Mouse (Mus musculus): ENCODE results near the gene Vps8.

Gene Vps8

DNA sequence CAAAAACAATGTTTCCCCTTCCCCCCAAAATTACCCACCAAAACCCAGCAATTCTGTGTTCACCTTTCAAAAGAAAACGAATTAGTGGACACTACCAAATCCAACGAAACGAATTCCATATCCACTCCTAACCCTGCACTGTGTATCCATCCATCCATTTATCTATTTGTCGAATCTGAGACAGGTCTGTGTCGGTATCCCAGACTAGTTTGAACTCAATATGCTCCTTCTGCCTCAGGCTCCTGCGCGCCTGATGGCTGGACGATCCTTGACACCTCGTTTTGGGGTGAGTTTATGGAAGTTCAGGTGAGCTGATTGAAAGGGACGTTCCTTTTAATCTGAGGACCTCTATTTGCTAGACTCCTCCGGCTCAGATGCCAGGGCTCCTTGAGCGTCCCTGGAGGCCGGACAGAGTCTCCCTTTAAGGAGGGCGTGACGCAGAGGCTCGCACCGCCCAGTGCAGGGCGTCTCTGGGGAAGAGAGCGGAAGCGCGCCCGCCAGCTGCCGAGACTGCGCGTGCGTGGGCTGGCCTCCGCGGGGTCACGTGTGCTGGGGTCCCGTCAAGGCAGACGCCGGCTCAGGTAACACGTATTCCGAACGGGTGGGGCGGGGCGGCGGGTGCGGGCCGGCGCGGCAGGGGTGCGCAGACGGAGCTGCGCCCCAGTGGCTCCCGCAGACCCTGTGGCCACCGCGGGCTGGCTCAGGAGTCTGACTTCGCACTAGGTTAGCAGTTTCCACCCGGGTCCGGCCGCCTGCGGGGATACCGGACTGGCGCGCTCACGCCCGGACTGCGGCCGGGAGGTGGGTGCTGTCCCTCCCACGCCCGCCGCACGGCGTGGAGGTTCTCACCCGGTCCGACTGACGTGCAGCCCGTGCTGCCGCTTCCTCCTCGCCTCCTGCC lies at the start of gene Vps8:
Gene Vps8, plus strand, starts transcription at position 474 of the 901 bp plus-strand sequence.
- peak; percentile 97 for DNase-seq (ENCODE audit: low read depth)

- DNase-seq (ENCODE audit: low read depth), result peak; percentile 36
Measured at GRCm38 (mm10) chr16:21373316-21373960, 49.5 kb upstream of the Vps8 start.

DNA sequence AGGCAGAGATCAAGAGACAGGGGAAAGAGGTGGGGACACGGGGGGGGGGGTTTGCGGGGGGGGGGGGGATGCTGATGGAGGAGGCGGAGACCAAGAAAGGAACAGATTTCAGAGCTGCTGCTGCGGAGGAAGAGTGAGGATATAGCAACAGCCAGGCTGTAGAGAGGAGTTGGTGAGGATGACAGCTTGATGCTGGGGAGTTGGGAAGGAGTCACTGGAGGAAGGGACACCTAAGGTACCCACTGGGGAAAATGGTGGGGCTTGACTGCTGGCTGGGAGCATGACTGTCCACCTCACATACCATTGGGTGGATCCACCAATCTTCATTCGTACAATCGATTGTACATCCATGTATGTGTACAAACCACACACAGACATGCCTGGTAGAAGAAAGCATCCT lies 48.9 kb upstream of the Vps8 start:
- no peak for DNase-seq (ENCODE audit: low read depth)

DNA sequence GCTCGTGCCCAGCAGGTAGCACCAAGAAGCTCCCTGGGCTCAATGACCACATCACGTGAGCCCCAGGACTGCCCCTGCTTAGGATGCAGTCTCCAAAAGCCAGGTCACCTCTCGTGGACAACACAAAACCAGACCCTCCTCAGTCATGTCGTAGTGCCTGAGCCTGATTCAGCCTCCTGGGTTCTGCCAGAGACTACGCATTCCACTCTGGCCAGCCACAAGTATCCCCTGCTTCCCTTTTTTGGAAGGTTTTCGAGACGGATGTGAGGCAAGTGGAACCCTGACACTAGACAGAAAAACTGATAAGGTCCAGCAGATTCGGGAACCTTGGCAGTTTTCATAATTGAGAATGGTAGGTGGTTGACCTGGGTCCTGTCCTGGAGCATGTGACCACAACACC lies 47.8 kb upstream of the Vps8 start:
- DNase-seq (ENCODE audit: low read depth), result no peak

- peak; percentile 69 for DNase-seq (ENCODE audit: low read depth)
Measured at GRCm38 (mm10) chr16:21376316-21376715, 46.6 kb upstream of the Vps8 start.

GRCm38 (mm10) chr16:21376949-21377604 lies 45.8 kb upstream of the Vps8 start:
- DNase-seq (ENCODE audit: low read depth), result peak; percentile 50

DNA sequence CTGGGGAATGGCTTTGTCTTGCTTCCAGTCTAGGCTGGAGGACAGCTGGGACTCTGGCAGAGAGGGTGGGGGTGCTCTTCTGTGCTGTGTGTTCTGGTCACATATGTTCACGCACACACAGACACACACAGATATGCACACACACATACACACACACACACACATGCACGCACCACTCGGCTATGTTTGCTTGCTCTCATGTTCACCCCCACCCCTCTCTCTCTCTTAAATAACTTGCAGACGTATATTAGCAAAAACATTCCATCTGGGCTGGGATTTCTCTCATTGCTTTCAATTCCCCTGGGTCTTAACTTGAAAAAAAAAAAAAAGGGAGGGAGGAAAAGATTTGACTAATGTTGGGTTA lies 45.3 kb upstream of the Vps8 start:
- DNase-seq (ENCODE audit: low read depth), result peak; percentile 85

- DNase-seq (ENCODE audit: low read depth), result no peak
Measured at GRCm38 (mm10) chr16:21381469-21381868, 41.4 kb upstream of the Vps8 start.

GRCm38 (mm10) chr16:21382152-21382911 lies 40.6 kb upstream of the Vps8 start:
- no peak for DNase-seq (ENCODE audit: low read depth)

DNA sequence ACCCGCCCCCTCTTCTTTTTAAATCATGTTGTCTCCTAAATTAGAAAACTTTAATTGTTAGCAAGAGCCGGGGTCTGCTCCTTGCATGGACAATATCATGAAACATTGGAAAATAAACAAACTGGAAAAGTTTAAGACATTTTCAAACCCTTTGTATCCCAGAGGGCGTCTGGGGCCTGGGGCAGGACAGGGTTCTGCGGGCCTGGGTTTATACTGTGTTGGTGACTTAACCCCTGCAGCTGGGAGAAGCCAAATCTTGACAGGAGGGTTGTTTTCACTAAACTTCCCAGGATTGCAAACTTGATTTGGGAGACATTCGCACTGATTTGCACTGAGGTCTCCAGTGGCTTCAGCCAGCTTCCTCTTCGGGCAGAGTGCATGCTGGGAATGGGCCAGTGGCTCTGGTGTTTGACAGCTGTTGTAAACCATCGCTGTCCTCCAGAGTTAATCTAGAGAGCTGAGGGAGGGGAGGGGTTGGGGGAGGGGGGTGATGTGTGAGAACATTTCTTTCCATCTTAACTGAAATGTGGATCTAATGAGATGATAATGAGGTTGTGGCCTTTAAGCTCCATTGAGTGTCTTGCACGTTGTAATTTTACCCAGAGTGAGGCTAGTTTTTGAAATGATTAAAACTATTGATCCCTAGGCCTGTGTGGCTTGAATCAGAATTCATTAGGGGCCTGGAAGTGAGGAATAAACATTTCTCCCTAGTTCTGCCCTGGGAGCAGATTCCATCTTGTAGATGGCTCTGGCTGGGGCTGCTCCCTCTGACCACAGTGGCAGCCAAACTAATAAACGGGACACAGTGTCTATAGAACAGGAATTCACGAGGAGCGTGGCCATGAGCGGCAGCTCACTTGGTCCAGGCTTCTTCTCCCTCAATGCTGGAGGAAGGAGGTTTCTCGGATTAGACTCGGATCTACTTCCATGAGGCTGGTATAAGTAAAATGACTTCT lies 36.7 kb upstream of the Vps8 start:
- DNase-seq (ENCODE audit: low read depth), result no peak

GRCm38 (mm10) chr16:21389316-21389715 lies 33.6 kb upstream of the Vps8 start:
- DNase-seq (ENCODE audit: low read depth), result peak; percentile 69

- no peak for DNase-seq (ENCODE audit: low read depth)
Measured at GRCm38 (mm10) chr16:21390744-21391143, 32.2 kb upstream of the Vps8 start.

DNA sequence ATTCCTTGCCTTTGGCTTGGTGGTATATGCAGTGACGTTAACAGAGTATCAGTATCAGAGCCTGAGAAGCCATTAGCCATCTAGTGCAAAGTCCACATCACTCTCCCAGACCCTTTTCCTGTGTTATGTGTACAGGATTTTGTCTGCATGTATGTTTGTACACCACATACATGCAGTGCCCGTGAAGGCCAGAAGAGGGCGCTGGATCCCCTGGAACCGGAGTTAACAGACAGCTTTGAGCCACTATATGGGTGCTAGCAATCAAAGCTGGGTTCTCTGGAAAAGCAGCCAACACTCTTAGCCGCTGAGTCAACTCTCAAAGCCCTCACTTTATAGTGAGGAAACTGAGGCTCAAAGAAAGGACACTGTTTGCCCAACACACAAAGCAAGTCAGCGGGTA lies 30.8 kb upstream of the Vps8 start:
- peak; percentile 49 for DNase-seq (ENCODE audit: low read depth)

DNA sequence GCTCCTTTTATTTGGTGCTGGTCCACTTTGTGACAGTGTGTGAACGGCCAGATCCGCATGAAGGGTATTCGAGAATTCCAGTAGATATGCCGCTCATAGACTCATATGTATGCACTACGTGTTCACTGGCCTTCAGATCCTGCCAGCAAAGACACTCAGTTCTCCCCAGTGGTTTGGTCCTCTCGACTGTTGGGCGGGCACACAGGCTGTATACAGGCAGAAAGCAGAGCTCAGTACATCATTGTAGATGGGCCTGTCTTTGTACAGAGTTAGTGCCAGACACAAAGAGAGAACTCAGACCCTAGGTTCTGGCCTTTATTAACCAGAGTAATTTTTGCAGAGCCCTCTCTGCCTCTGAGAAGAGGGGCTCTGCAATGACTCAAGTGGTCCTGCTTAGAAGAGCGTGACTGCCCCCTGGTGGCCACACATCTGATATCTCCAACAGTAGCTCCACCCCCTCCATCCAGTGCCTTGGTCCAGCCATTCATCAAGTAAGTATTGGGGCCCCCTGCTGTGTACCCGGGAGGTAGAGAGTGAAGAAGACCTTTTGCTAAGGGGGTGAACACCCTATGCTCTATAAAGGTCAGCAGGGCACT lies 30.3 kb upstream of the Vps8 start:
- peak; percentile 96 for DNase-seq (ENCODE audit: low read depth)

GRCm38 (mm10) chr16:21395546-21395945 lies 27.4 kb upstream of the Vps8 start:
- no peak for DNase-seq (ENCODE audit: low read depth)

DNA sequence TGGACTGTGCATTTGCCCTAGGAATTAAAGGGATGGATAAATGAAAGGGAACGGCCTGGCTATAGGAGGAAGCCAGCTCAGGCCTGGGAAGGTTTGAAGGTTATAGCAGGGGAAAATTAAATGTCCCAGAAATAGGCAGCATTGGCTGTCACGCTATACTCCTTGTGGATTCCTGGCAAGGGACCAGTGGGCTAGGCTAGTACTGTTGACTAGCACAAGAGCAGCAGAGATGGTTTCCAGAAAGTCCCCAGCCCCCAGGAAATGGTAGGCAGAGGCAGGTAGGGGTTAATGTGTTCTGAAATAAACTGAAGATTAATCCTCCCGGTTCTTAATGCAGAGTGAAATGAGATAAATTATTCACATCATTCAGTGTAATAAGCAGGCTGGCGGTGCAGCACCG lies 25.2 kb upstream of the Vps8 start:
- DNase-seq (ENCODE audit: low read depth), result no peak

DNA sequence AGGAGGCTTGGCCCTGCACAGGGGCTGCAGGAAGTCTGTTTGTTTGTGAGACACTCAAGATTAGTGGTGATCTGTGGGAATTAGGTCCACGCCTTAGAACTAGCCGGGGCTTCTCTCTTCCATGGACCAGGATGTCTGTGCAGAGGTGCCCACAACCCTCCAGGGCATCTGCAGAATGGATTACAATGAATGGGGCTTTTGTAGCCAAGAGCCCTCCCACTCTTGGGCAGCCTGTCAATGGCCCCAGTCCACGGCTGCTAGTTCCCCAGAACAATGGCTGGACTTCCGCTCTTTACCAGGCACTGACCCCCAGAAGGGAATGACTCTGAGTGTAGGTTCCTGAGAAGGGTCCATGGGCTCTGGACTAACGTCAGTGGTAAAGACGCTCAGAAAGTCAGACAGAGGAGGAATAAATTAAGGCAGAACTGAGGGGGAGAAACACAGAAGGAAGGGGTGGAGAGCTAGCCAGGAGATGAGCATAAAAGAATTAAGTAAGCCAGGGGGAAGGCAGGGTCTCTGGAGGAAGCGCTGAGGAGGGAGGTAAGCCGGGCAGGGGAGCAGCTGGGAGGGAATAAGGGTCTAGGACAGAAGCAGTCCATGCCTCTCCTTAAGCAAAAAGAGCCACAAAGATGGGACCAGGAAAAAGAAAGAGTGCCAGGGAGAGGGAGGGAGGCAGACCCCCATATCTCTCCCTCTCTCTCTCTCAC lies 24.4 kb upstream of the Vps8 start:
- DNase-seq (ENCODE audit: low read depth), result no peak

DNA sequence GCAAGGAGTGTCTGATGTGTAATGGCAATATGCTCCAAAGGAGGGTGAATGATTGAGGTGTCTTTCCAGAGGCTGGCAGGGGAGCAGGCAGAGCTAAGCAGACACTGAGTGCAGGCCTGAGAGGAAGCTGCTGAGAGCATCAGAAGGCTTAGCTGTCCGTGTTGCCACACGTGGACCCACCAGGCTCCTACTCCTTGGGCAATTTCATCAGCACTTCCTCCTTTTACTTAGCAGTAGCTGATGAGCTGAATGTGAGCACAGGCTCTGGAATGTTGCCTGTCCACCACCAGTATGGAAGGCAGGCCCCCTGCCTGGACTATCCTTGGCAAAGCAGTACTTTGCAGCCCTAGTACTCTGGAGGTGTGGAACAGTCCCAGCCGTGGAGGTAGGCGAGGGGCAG lies 23.0 kb upstream of the Vps8 start:
- DNase-seq (ENCODE audit: low read depth), result peak; percentile 31

- DNase-seq (ENCODE audit: low read depth), result peak; percentile 80
Measured at GRCm38 (mm10) chr16:21402068-21402467, 20.9 kb upstream of the Vps8 start.

DNA sequence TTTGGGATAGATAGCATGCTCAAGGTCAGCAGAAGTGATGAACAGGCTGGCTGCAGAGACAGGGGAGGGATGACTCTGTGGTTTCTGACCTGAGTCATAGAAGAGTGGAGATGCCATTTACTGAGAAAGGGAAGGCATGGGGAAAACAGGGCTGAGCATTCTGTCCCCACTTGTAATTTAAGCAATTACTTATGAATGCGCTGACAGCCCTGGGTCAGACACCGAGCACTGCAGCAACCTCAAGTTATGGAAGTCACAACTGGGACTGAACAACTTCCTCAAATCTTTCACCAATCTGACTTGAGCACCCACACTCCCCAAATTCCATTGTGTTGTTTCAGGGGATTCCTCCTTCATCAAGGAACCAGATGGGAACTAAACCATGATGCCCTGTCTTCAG lies 19.5 kb upstream of the Vps8 start:
- peak; percentile 59 for DNase-seq (ENCODE audit: low read depth)

Measured in NIH3T3 (cell line).